Mouse (Mus musculus) layer of hippocampus, postnatal 14 days (tissue): ENCODE data around the gene 9130019O22Rik. TPM values are rescaled to one million over a fixed set of nuclear protein-coding genes. Genes with fewer than 3 reads are reported as not detected.
"Not testable (repeated sequence)": the region's sequence is repeated elsewhere in the genome, so short reads cannot be mapped to it uniquely, and the experiment has no call there.

Experiments
- DNase-seq, 2 experiments: peaks; one replicate each; pipeline ENCODE4 v3.0.0; 2021 to 2022; ENCODE audit warnings: low spot score in 2 of 2, mixed read lengths in 1 of 2
- total RNA-seq, 2 experiments: library from RNA; stranded (reverse); gene quantifications; 2 replicates each; pipeline ENCODE4 v1.2.3; 2021

The 9130019O22Rik gene
- total RNA-seq, 2 experiments from 2014 or later: 2.7 to 3.2 TPM

DNA sequence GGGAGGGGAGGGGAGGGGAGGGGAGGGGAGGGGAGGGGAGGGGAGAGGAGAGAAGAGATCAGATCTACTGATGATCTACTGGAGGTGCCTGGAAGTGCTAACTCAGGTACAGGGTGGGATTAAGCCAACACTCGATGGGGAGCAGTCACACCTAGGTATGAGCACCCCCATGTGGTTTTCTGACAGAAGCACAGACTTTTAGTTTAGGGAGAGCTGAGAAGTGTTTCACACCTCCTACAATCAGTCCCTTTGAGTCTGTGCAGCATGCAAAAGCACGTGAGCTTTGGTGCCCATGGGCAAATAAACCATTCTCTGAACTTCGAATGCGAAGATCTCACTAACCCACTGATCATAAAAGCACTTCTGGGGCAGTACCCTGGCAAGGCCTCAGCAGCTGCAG lies 44.6 kb downstream of the 9130019O22Rik start:
- no peak for DNase-seq

DNA sequence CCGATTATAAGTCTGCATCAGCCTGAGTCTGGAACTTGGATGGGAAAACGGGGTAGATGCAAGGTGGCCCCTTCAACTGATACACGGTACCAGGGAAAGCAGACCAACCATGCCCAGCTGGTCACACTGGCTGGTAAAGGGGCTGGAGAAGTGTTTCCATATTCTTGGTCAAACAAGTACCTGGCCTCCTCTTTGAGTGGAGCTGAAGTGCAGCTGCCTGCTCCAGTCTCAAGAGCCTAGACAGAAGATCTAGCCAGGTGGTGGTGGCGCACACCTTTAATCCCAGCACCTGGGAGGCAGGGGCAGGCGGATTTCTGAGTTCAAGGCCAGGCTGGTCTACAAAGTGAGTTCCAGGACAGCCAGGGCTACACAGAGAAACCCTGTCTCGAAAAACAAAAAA lies 45.1 kb downstream of the 9130019O22Rik start:
- not testable (repeated sequence) for DNase-seq

DNA sequence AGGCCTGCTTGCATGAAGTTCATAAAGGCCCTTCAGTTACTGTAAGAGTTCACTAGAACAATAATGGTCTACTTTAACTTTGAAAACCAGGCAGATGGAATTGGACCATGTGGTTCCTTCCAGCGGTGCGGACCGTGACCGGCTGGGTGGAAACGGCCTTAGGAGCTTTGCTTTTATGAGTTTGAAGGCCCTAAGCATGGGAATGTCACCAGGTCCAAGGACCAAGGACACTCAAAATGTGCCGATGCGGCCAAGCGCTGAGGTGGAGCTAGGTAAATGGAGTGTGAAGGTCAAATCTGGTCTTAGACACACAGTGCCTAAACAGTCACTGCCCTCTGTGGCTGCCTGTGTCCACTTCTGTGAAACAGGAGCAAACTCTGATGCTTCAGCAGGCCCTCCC lies 45.6 kb downstream of the 9130019O22Rik start:
- no peak for DNase-seq

DNA sequence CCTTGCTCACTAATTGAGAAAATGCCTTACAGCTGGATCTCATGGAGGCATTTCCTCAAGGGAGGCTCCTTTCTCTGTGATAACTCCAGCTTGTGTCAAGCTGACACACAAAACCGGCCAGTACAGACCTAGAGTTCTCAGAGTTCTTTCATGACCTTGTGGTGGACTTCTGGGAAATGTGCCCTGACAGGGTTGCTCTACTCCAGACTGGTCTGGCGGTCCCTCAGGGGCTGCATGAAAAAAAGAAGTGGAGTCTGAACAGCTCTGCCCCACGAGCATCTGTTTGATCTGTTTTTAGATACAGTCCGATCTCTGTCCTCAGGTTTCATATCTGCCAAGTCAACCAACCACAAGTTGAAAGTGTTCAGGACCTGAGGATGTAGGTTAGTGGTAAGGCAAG lies 49.3 kb downstream of the 9130019O22Rik start:
- DNase-seq: no peak

DNA sequence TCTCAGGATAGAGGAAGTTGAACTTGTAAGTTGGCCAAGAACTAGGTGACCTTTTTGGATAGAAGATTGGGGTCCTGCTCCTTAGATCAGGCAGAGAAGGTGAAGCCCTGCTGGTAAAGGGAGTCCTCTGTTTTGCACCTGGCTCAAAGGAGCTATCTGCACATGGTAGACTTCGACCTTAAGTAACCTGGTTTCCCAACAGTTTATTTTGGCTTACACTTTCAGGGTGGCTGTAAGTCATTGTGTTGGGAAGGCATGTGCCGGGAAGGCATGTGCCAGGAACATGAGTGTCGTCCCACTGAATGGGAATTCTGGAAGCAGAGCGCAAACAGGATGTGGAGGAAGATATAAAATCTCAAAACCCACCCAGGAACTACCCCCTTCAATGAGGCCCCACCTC lies 51.4 kb downstream of the 9130019O22Rik start:
- no peak for DNase-seq

DNA sequence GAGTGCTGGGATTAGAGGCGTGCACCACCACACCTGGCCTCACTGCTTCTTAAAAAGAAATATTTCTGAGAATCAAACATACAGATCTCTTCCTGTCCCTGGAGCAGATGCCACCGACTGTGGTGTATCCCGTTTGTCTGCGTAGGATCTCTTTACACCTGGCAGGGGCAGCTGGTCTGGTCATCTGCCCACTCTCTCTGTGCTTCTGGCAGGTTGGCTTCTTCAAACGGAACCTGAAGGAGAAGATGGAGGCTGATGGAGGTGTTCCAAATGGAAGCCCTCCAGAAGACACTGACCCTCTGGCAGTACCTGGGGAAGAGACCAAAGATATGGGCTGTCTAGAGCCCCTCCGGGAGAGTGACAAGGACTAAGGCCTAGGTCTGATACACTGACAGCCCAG lies 53.7 kb downstream of the 9130019O22Rik start:
- no peak for DNase-seq

Other genes with a start within 250 kb of the 9130019O22Rik start
- under 1 TPM; 0.65 to 0.95 TPM for gene Spn, start 249.3 kb downstream of the 9130019O22Rik start, total RNA-seq
- 10 to 100 TPM; 75.1 to 77.0 TPM for gene Cd2bp2, start 191.1 kb downstream of the 9130019O22Rik start, total RNA-seq
- gene Tbc1d10b, start 178.7 kb downstream of the 9130019O22Rik start, total RNA-seq: 10 to 100 TPM; 93.6 to 97.3 TPM
- 1 to 10 TPM; 1.0 to 1.5 TPM for gene Mylpf, start 178.3 kb downstream of the 9130019O22Rik start, total RNA-seq
- 10 to 100 TPM; 17.8 to 18.1 TPM for gene Zfp553, start 154.1 kb downstream of the 9130019O22Rik start, total RNA-seq
- 1 to 10 TPM; 6.9 to 8.6 TPM for gene Sept1, start 154.0 kb downstream of the 9130019O22Rik start, total RNA-seq
- gene Zfp771, start 142.9 kb downstream of the 9130019O22Rik start, total RNA-seq: 10 to 100 TPM; 55.5 to 57.2 TPM
- gene Dctpp1, start 126.5 kb downstream of the 9130019O22Rik start, total RNA-seq: 10 to 100 TPM; 27.9 to 31.1 TPM
- gene Sephs2, start 113.1 kb downstream of the 9130019O22Rik start, total RNA-seq: 10 to 100 TPM; 47.4 to 50.6 TPM
- gene Itgal, start 90.9 kb downstream of the 9130019O22Rik start, total RNA-seq: under 1 TPM; 0.32 to 0.57 TPM
- 10 to 100 TPM; 12.4 to 12.8 TPM for gene Zfp768, start 41.6 kb downstream of the 9130019O22Rik start, total RNA-seq
- 1 to 10 TPM; 5.3 to 6.0 TPM for gene Zfp747, start 11.1 kb downstream of the 9130019O22Rik start, total RNA-seq
- gene E430018J23Rik, start 6.5 kb upstream of the 9130019O22Rik start, total RNA-seq: 1 to 10 TPM; 6.1 to 7.4 TPM
- 1 to 10 TPM; 3.4 to 4.2 TPM for gene Zfp764, start 19.7 kb upstream of the 9130019O22Rik start, total RNA-seq
- gene Zfp688, start 34.9 kb upstream of the 9130019O22Rik start, total RNA-seq: 10 to 100 TPM; 10.6 to 10.7 TPM
- 1 to 10 TPM; 7.3 to 8.1 TPM for gene Zfp689, start 62.0 kb upstream of the 9130019O22Rik start, total RNA-seq
- gene Prr14, start 72.4 kb upstream of the 9130019O22Rik start, total RNA-seq: 10 to 100 TPM; 29.4 to 31.3 TPM
- gene Fbrs, start 92.0 kb upstream of the 9130019O22Rik start, total RNA-seq: 10 to 100 TPM; 62.9 to 66.8 TPM
- gene Srcap, start 124.8 kb upstream of the 9130019O22Rik start, total RNA-seq: 100 to 1,000 TPM; 104 to 115 TPM
- gene Gm42715, start 132.4 kb upstream of the 9130019O22Rik start, total RNA-seq: 10 to 100 TPM in 1 of 2 experiments, 1 to 10 TPM in 1; 9.8 to 11.0 TPM
- gene Tmem265, start 174.2 kb upstream of the 9130019O22Rik start, total RNA-seq: 1 to 10 TPM in 1 of 2 experiments, under 1 TPM in 1; 0.94 to 2.2 TPM
- 10 to 100 TPM; 79.5 to 83.7 TPM for gene Phkg2, start 186.2 kb upstream of the 9130019O22Rik start, total RNA-seq
- 10 to 100 TPM in 1 of 2 experiments, 1 to 10 TPM in 1; 9.3 to 12.4 TPM for gene Ccdc189, start 201.4 kb upstream of the 9130019O22Rik start, total RNA-seq
- 10 to 100 TPM; 69.9 to 72.1 TPM for gene Rnf40, start 201.6 kb upstream of the 9130019O22Rik start, total RNA-seq
- 10 to 100 TPM; 21.3 to 22.6 TPM for gene Zfp629, start 228.6 kb upstream of the 9130019O22Rik start, total RNA-seq